Mouse (Mus musculus): Measurements from ENCODE around the gene Ttc3. TPM values are rescaled to one million over a fixed set of nuclear protein-coding genes. Genes with fewer than 3 reads are reported as not detected.

Ttc3 gene
- total RNA-seq, 2 experiments from 2014 or later: 806 to 836 TPM

DNA sequence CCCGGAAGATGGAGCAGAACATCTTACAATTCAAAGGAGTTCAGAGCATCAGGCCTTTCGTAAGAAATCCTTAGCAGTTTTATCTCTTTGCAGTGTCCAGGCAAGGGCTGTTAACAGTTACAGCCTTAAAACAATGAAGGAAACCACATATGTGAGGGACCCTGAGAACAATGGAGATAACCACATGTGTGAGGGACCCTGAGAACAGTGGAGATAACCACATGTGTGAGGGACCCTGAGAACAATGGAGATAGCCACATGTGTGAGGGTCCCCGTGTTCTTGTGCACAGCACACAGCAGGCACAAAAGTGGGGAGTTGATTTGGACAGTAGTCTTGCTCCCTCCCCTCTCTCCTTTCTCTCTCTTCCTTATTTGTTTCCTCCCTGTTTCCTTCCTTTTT lies 12.3 kb upstream of the Ttc3 start:
- no peak for DNase-seq

GRCm38 (mm10) chr16:94360578-94361350 lies 9.7 kb upstream of the Ttc3 start:
- DNase-seq: no peak

DNA sequence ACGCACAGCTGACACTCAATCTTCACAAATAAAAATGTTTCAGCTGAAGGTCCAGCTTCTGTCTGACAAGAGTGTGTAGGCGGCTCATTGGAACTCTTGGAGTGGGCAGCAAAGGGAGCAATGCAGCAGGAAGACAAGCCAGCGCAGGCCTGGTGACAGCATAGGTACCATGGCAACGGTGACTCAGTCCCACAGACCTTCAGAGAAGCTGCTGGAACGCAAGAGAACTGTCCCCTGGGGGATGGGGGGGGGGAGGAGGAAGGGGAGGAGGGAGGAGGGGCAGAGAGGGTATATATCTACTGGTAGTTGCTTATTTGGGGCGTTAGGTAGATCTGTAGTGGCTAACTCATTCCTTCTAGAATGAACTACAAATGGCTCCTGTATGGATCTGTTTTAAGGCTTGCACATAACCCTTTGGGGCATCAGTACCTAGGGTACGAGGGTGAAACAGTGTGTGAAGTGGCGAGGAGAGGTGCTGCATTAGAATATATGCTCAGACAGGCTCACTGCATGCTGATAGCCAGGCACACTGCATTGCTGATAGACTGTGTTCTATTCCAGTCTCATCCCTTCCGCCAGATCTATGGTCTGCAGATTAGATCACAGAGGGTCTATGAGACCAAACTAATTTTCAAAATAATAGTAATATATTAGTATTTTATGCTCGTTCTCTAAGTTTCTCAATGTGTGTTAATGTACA lies 8.1 kb upstream of the Ttc3 start:
- DNase-seq: peak; percentile 69 to 72

GRCm38 (mm10) chr16:94363814-94364213 lies 6.6 kb upstream of the Ttc3 start:
- no peak for DNase-seq

- no peak for DNase-seq
These were observed 5.0 kb upstream of the Ttc3 start for GRCm38 (mm10) chr16:94365435-94365834.

- no peak for DNase-seq
These were observed 734 bp upstream of the Ttc3 start for GRCm38 (mm10) chr16:94369596-94370172.

DNA sequence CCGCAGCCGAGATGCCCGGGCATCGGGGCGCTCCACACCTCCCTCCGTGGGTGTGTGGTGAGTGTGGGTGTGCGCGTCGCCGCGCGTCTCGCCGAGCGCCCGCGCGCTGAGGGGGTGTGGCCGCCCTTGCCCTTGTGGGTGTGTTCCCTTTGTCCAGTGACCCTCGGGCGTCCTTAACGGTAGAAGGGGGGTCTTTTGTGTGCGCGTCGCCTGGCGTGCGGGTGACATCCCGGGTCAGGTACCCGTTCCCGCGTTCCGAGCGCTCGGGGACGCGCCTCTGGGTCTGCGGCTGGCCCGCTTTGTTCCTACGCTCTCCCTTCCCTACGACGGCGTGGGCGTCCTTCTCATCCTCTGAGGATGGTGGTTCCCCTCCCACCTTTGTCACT lies 490 bp downstream of the Ttc3 start:
- DNase-seq: peak in 1 of 2 experiments; percentile 59

DNA sequence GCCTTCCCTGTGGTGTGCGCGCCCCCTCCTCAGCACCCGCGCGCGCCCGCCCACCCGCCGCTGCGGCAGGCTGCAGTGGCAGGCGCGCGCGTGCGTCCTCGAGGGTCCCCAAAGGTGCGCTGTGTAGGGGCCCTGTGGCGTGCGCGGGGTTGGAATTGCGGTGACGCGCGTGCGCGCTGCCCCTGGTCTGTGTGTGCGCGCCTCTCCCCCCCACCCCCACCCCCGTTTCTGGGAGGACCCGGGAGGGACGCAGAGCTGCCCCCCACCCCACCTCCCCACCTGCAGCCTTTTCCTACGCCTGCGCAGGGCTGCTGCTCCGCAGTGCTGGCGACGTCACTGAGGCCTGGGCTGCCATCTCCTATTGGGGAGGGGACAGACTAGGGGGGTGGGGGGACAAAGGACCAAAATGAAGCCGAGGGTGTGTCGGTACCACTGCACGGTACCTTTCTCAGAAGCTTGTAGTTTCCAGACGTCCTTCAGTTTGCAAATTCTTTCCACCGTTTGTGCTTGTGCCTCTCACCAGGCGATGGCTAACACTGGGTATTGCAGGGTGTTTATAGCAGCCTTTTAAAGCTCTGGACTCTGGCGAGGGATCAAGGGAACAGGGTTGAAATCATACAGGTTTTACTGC lies 998 bp downstream of the Ttc3 start, which contains the start of gene Pigp:
Gene Pigp (minus strand): TSS at position 542 of the 631 bp plus-strand sequence.
- peak; percentile 57 to 60 for DNase-seq

DNA sequence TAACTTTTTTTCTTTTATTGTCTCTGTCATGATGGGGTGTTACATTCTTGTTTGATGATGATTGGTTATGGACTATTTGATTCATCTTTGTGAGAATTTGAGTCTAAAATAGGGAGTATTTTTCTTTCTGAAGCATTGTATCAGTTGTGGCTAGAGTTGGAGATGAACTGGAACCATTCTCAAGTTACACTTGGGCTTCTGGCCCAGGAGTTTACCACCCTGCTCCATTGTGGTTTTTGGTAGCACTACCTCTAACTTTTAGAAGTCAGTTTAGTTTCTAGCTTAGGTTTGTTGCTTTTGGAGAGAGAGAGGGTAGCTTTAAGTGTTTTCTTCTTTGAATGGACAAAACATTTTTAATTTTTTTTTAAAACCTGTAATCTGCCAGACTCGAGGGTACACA lies 9.0 kb downstream of the Ttc3 start:
- no peak for DNase-seq

DNA sequence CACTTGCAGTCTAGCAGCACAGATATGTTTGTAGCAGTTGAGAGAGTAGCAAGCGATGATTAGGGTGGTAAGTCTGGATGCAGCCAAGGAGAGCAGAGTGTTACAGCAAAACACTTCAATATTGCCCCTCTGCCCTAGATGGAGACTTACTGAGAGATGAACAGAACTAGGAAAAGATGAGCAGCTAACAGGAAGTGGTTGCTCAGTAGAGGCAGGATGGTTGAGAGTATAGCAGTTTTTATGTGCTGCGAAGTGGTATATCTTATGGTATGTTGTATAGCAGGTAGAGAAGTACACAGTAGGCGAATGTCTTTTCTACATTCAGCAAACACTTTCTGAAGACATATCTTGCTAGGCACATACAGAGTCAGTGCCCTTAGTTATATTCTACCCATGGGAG lies 12.9 kb downstream of the Ttc3 start:
- no peak for DNase-seq

GRCm38 (mm10) chr16:94387690-94388089 lies 17.3 kb downstream of the Ttc3 start:
- DNase-seq: no peak

GRCm38 (mm10) chr16:94392299-94392698 lies 21.9 kb downstream of the Ttc3 start:
- no peak for DNase-seq

DNA sequence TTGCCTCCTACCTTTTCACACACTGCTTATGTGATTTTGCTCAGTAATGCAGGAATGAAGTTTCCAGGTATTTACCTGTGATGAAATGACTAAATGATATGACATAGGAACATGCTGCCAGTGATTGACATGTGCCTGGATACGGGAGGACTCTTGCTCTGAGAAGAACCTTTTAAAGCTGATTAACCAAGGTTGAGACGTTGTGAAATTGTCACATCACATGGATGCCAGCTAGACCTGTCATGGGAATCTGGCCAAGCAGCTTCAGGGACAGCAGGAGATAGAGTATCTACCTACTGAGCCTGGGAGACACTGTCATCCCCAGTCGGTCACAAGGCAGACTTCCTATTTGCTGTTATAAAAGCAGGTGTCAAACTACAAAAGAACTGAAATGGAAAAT lies 24.6 kb downstream of the Ttc3 start:
- DNase-seq: no peak

DNA sequence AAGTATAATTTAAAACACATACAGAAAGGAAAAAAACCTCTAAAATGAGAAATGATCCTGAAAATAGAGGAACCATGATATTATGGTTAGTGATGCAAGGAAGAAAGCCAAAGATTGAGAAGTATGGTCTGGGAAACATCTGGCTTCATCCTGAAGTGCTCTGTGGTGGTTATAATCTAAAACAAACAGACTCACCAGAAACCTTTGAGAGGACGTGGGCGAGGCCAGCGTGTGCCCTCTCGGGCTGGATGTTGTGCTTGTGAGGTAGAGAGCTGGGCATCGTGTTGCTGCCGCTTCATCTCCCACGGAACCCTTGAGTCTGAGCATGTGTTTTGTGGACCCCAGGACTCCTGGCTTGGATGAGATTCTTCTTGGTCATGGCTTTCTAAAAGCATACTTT lies 26.2 kb downstream of the Ttc3 start:
- no peak for DNase-seq

DNA sequence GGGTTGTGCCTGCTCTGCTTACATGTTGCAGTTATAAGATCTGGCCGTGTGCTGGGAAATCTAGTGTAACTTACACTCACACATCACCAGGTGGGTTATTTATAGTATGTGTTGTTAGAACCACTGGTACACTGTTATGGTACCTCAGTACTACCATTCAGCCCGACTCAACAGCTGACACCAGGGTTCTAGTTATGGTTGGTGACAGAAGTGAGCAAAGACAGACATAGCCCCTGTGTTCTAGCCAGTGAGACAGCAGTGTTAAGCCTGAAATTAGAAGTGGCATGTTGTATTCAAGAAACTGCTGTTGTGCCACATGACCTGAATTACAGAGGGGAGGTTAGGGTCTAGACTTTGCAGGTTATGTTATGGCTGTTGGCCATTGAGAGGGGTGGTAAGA lies 28.7 kb downstream of the Ttc3 start:
- DNase-seq: no peak

DNA sequence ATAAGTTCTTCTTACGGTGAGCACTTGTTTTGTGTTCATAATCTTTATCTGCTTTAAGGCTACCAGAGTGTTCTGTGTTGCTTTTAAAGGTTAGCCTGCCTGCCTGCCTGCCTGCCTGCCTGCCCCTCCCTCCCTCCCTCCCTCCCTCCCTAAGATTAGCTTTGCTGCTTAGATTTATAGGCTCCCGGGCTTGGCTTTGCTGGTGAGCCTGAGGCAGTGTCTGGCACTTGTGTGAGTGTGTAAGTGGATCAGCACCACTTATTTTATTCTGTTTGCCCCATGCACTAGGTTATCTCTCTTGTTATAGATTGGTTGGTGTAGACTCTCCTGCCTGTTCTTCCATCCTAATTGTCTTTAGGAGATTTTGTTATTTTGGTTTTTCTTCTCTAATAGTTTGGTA lies 31.2 kb downstream of the Ttc3 start:
- no peak for DNase-seq

DNA sequence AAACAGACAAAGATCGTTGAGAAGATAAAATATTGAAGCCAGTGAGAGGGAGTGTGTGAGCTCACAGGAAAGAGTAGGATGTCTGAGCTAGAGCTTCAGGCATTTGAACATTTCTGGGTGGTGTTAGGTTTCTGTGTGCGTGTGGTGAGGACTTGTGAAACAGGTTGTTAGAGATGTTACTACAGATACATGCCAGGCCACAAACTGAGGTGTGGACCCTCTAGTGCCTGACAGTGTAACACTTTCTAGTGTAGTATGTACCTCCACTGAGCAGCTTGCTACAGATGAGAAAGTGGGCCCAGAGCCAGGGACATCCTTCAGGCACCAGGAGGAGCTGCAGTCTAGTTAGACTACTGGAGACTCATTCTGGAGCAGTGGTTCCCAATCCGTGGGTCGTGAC lies 31.8 kb downstream of the Ttc3 start:
- no peak for DNase-seq

DNA sequence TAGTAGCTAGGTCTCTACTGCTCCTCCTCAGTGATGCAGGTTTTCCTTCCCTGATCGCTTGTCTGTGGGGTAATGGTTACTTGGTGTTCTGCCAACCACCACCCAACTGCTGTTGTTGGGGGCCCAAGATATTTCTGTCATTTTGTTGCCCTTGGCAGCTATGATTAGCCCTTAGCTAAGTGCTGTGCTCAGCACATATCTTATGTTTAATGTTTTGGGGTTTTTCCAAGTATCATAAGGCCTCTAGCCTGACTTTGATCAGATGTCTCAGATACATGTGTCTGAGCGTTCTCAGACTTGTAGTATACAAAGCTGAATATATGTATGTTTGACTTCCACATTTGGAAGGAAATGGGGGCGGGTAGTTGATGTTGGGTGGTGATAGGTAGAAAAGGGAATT lies 40.9 kb downstream of the Ttc3 start:
- no peak for DNase-seq

DNA sequence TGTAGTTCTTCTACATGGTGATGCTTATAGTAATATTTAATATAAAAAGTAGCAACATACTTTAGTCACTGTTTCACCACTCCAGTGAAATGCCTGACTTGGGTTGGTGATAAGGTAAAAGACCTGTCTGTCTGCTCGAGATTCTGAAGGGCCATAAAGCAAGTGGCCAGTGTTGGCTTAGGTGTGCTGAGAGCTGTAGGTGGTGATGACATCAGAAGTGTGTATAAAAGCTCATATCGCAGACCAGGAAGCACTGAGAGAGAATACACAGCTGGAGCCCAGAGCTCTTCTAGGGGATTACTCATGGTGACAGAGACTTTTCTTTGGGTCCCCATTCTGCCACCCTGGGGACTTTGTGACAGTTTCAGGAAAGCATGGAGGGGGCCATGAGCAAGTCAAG lies 41.8 kb downstream of the Ttc3 start:
- DNase-seq: no peak

- DNase-seq: no peak
These were observed 42.3 kb downstream of the Ttc3 start for GRCm38 (mm10) chr16:94412760-94413159.

DNA sequence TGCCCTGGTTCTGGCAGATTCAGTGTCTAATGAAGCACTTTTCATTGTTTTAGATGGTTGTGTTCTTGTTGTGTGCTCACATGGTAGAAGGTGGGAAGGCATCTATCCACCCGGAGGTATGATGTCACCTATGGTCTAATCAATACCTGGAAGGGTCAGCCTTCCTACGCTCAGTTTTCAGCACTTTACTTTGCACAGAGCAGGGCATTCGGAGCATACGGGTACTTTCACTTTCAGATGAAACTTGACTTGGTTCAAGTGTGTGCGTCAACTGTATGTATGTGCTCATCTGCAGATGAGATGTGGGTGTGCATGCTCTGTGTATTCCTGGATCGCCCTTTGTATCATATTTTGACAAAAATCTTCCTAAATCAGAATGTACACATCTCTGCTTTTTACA lies 43.7 kb downstream of the Ttc3 start:
- DNase-seq: no peak

- no peak for DNase-seq
These were observed 50.1 kb downstream of the Ttc3 start for GRCm38 (mm10) chr16:94420498-94420897.

DNA sequence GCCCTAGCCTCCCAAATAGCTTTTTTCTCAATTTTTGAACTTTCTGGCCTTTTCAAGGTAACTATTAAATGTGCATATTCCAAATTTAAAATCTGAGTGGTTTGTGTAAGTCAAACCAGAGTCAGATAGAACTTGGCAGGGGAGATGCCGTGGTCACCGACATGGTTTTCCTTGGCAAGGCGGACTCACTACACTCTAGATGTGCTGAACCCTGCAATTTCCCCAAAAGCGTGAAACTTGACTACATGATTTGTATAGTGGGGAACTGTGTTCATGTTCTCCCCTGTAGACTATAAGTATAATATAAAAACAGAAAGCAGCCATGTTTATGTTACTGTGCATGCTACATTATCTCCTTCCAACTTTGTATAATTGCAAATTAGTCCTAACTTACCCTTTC lies 58.5 kb downstream of the Ttc3 start:
- no peak for DNase-seq
